Mouse (Mus musculus) v-Abl transformed pro-B cells (cell line): ENCODE data around the gene Entpd2.

Experiments used
- in situ Hi-C, 2 experiments: fragments of 400-800 bp; cut with MboI; formaldehyde crosslinking; loops; one replicate each; pipeline ENCODE4 v1.15.1; 2025; ENCODE audit not compliant: unreplicated experiment in 2 of 2

Gene Entpd2

DNA sequence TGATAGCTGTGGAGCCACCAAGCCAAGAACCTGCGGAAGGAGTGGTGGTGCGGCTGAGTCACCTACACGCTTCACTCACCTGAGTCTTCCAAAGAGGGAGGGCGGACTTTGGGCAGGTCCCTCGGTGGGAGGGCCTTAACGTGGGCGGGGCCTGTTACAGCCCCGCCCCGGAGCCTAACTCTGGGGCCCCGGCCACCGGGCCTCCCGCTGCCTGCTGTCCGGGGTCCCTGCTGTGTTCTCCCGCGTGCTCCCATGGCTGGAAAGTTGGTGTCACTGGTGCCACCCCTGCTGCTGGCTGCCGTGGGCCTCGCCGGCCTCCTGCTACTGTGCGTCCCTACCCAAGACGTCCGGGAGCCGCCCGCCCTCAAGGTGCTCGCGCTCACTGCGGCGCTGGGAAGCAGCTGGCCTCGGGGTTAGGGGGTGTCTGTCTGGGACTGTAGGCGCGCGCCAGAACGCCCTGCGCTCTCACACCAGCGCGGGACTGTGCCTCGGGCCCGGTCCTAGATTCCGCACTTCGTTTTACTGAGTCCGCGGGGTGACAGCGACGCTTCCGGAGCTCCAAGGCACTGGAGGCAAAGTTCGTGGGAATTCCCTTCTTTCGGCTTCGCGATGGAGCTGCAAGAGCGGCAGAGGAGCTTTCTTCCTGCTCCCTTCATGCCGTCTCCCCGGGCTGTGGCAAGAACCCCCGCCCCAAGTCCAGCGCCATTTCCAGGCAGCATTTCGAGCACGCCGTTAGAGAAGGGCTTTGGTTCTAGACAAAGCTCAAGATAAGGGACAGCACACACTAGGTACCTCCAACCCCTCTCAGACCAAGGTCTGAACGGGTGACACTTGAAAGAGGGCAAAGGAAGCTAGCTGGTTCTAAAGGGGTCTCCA is at the start of gene Entpd2:
TSS of gene Entpd2 (plus strand) at position 154 of the 876 bp plus-strand sequence.
- in situ Hi-C loops: no loop called here

DNA sequence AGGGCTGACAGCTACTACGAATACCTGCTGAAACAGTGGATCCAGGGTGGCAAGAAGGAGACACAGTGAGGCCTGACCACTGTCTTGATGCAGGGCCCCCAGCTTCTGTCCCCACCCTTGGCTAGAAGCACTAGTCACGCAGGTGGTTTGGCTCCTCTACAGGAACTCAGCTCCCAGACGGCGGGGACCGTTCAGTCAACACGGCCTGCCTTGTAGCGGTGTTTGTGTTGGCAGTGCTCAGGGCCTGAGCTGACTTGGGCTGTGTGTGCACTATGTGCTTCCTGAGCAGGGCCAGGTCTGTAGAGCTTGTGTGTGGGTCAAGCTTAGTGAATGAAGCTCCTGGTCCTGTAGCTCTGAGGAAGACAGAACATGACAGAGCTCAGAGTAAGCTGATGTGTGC is 47.5 kb upstream of the Entpd2 start:
- in situ Hi-C loops: no loop called here

DNA sequence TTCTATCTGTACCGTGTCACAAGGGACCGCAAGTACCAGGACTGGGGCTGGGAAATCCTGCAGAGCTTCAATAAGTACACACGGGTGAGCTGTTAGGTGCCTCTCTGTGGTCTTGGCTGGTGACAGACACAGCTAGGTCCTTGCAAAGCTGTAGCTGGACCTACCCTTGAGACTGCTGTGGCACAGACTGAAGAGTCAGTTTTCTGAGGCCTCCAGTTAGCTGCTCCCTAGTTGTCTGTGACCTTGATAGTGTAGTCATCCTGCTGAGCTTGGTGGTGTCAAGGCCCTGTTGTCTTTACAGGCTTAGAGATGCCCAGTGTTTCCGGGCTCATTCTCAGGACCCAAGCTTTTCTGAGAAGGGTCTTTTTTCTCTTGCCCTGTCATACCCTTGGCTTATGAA is 46.2 kb upstream of the Entpd2 start:
- in situ Hi-C loops: no loop called here

DNA sequence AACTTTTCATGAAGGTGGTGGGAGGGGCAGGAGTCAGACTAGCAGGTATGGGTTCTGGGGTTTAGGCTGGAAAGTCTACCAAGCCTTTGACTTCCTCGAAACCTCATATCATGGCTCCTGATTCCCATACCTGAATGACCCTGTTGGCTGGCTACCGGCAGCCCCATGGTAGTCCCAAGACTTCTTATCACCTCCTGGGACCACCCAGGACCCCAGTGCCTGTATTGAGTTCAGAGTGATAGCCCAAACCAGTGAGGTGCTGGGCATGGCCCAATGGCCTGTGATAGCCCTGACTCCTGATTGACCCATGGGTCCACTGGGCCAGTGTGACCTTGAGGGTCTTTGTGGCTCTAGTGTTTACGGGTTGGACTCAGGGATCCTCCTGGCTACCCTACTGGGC is 45.0 kb upstream of the Entpd2 start:
- in situ Hi-C loops: no loop called here

DNA sequence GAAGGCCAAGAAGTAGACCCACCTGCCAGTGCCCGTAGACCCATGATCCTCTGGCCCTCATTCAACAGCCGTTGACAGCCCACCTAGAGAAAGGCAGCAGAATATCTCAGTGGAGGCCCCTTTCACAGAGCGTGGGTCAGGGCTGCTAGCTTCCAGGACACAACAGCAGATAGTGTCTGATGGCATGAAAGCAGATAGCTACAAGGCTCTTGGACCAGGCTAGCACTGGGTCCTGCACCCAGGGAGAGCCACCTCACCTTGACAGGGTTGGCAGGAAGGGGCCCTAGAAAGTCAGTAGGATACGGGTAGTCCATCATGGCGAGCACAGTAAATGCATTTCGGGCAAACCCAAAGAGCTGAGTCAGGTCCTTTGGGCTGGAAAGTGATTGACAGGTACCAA is 41.5 kb upstream of the Entpd2 start:
- in situ Hi-C loops: no loop called here

DNA sequence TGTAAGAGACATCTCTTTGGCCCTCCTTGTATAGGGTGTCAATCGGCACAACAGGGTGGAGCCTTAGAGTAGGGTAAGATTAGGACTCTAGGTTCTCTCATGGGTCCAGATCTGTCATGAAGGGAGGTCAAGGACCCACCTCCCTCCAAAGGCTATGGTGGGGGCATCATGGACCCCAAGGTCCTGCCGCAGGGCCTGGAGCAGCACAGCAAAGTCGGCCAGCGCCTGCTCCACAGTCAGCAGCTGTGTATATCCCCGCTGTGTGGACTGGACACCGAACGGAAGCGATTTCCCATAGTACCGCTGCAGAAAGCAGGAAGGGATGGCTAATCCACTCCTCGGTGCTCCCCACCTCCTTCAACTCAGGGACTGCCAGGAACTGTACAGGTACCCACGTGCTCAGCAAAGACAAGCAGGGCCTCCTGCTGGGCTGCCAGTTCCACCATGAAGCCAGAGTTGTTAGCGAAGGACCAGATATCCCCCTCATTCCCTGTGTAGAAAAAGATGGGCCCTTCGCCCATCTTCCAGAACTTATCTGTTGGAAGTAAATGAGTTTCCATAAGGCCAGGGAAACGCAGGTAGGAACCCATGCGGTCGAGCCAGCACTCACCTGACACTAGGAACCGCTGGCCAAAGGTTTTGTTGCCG is 40.1 kb upstream of the Entpd2 start:
- in situ Hi-C loops: no loop called here

DNA sequence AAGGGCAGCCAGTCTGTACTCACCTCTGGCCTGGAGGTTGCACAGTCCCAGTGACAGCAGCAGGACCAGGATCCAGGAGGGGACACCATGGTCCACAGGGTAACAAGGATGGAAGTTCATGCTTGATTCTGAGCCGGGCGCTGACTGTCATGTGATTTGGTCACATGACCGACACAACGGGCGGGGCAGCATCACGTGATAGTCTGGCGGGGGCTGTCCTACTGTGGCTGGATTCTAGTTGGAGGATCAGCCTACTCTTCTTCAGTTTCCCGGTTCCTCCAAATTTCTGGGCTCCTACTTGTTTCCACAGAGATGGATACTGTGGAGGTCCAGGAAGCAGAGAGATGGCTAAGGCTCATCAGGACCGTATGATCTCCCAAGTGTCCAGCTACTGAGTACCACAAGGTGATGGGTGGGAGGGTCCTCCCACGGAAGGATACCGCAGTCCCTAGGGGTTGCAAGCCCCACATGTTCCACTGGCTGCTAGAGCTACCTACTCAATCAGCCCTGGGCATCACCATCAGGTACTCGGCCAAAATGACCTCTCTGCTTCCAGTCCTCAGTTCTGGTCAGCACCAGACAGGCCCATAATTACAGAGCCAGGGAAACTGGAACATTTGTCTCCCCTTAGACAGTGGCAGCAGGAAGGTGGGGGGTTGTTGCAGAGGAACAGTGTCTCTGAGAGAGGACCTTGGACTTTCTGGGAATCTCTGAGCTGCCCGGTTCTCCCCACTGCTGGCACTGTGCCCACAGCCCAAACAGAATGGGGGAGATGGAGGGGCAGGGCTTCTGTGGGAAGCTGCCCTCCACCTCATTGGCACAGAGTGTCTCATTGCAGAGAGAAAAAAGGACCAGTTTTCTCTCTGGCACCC is 39.2 kb upstream of the Entpd2 start, which contains the start of gene Dpp7:
TSS of gene Dpp7 (minus strand) at position 152 of the 872 bp plus-strand sequence.
- in situ Hi-C loops: no loop called here

DNA sequence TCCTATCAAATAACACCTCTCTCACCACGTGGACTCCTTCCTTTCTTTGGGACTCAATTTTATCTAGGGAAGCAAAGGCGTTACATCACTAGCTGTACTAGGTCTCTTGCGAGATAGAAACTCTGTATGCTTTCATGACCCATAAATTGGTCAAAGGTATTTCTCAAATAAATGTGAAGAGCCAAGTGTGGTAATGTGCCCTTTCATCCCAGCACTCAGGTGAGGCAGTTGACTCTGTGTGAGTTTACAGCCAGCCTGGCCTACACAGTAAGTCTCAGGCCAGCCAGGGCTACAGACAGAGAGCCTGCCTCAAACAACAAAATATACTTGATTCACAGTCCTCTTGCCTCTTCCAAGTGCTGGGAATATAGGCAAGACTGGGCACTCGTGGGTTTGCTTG is 35.8 kb upstream of the Entpd2 start:
- in situ Hi-C loops: no loop called here

DNA sequence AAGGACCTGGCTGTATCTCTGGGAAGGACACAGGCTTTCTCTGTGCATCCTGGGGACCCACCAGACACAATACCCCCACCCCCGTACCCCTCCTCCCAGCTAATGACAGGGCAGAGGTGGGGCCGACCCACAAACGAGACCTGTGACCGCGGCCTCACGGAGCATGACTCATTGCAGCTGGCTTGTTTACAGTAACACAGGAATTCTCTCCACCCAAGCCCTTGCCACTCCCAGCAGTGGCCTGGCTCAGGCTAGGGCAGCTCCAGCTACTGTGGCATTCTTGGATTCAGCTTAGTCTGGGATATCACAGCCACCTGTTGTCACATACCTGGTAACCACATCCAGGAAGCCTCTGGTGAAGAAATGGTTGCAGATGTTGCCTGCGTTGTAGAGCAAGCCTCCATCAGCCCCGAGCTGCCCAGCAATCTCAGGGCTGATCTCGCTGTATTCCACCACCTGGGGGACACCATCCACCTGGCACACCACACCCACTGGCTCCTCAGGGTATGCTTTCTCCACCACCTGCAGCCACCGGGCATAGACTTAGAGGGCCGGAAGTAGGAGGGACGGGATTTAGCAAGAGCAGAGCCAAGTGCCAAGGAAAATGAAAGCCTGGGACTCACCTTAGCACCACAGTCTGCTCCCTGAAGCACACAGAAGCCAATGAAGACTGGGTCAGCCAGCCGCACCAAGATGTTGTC is 32.0 kb upstream of the Entpd2 start:
- in situ Hi-C loops: no loop called here

DNA sequence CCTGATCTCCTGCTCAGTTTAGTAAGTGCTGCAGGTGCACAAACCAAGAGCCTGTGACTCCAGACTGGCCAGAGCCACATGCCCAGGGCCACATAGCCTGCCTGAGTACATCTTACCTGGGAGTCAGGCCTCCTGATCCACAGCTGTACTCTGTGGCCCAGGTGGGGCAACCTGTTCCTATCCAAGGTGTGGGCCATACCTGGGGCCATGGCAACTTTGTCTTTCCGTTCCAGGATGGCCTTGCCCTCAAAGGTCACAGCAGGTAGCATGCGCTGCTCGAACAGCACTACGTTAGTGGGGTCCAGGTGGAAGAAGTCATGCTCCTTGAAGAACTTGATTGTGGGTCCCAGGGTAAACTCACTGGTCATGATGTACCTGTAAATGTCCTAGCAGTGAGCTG is 31.4 kb upstream of the Entpd2 start:
- in situ Hi-C loops: no loop called here

DNA sequence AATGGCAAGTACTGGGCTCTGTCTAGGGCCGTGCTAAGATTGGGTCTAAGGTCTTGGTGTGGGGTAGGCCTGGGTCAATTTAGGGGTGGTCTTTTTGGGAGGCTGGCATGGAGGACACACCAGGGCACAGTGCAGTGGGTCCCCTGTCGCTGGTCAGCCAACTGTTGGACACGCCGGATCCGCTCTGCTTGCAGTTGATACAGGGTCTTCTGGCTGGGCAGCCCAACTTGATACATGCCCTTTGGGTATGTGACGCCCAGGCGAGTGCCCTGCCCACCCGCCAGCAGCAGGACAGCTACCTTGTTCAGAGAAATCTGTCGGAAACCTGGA is 30.9 kb upstream of the Entpd2 start:
- in situ Hi-C loops: loop anchor here in 1 of 2 experiments (5.0 kb wide), 1 partner anchor 32 kb away; the partner anchor contains the start of gene Man1b1

DNA sequence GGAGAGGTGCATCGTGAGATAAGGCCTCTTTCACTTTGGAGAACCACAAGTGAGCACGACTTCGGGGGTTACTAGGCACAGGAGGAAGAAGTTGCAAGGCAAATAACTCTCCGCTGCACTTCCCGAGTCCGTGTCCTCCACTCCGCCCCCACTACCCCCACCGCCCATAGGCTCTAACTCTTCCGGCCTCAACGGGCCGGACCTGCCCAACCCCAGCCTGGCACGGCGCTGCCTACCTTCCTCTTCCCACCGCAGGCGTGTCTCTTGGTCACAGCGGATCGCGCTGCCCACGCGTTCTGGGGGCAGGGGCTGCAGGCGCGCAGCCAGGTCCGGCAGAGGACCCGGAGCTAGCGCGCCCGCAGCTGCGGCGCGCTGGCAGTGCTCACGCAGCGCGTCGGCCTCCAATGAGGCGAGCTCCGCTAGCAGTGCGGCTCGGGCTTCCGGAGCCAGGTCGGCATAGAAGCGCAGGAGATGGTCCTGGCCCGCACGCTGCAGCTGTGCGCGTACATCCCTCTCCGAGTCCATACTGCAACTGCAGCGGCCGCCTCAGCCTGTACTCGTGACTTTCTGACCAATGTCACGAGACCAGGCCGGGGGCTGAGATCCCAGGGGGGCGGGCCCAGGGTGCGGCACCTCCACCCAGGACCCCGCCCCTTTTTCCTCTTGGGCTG is 30.4 kb upstream of the Entpd2 start, which contains the start of gene Uap1l1:
TSS of gene Uap1l1 (minus strand) at position 592 of the 671 bp plus-strand sequence.
- in situ Hi-C loops: loop anchor here in 1 of 2 experiments (5.0 kb wide), 1 partner anchor 33 kb away; the partner anchor contains the start of gene Man1b1

DNA sequence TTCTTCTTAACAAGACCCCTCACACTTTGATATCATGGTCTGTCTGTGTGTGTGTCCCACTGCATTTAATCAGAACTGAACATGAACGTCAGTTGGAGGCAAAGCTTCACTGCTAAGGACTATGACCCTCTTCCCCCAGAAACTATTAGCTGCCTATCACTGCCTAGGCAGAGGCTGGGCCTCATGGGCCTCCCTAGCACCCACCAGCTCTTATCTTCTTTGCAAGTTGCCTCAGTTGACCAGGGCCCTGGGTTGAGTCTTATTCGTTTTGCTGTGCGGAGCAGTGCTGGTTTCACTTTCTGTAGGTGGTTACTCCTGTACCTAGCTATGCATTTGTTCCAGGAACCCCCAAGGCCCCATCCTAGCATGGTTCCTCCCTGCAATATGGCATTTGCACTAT is 25.7 kb upstream of the Entpd2 start:
- in situ Hi-C loops: loop anchor here in 1 of 2 experiments (5.0 kb wide), 1 partner anchor 38 kb away; the partner anchor contains the start of gene Man1b1

DNA sequence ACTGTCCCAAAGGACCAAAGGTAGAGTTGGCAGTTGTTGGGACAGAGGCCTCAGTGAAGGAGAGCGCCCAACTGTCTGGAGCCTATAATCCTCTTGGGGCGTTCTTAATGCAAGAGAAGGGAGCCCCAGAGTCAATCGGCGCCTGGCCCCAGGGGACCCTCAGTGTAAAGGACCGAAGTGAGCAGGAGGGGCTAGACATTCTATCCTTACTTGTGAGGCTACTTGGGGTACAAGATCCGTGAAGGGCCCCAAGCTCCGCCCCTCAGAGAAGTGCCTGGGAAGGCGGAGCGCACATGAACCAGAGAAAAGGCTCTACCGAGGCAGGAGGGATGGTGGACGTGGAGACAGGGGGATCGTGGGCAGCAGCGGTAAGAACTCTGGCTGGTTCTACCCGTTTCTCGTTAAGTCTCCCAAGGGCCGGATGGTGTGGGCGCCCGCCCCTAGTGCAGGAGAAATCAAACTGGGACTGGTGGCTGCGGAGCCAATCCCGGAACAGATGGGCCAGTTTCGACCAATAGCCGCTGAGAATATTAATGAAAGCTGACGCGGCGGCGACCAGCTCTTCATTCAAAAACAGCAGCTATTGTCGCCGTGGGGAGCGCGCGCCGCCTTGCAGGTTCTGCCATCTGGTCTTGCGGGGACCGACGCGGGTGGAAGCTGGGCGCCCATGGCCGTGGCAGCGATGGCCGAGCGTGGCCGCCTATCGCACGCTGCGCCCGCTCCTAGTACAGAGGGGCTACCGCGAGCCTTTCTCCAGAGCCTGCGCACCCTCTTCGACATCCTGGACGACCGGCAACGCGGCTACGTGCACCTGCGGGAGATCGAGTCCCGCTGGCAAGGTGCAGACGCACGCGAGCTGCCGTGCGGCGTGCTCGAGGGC is 23.7 kb upstream of the Entpd2 start, which contains the start of gene Sapcd2:
TSS of gene Sapcd2 (plus strand) at position 558 of the 880 bp plus-strand sequence.
- in situ Hi-C loops: no loop called here

DNA sequence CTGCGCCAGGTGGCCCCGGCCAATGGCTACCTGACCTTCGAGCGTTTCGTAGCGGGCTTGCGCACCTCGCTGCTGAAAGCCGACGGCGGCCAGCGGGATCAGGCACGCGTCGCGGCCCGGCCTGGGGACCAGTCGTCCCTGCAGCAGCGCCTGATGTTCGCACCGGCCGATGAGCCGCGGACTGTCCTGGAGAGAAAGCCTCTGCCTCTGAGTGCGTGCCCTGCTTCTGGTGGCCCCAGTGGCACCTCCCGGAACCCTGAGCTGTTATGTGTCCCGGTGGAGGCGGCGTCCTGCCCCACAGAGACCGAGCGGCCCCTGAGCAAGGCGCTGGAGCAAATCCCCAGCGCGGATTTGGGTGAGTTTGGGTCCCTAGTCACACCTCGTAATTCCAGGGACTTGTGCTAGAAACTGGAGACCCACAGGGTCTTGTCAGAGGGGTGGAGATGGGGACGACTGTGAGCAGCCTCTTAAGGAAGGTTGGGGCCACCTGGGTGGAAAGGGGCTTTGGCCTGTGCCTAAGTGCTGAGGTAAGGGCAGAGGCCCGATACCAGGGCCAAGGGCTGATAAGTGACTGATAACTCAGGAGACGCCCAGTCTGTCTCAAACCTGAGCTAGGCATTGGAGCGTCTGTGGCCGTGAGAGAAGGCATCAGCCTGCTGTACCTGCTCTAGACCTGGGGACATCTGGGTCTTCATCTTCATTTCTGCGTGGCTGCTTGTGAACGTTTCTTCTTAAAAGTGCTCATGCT is 22.9 kb upstream of the Entpd2 start:
- in situ Hi-C loops: no loop called here

DNA sequence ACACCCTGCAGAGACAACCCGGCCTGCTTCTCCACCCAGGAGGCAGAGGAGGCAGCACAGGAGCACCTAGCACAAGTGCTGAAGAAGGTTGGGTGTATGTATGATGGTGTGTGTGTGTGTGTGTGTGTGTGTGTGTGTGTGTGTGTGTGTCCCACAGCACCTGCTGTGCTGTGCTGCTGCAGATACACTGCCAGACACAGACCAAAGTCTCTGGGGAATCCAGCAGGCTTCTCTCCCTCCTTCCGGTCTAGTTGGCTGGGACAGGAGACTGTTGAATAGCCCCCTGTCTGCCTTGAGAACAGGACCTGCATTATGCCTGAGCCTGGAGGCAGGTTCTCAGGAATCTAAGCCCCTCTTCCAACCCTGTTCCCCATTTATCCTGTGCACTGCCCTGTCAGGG is 22.2 kb upstream of the Entpd2 start:
- in situ Hi-C loops: no loop called here

DNA sequence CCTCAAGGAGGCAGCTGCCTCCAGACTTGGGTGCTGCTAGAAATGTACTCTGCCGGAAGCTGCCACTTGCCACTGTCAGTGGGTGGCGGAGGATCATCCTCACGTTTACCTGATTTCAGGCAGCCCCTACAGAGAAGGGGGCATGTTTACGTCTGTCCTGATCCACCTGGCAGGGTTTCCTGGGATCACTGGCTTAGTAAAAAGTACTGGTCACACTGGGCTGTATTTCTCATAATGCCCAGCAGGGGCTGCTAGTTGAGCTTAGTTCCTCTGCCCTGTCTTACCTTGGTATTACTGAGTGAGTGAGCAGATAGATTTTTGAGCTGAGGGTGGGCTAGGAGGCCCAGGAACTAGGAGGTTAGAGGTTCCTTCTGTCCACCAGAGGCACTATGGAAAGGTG is 19.1 kb upstream of the Entpd2 start:
- in situ Hi-C loops: no loop called here

DNA sequence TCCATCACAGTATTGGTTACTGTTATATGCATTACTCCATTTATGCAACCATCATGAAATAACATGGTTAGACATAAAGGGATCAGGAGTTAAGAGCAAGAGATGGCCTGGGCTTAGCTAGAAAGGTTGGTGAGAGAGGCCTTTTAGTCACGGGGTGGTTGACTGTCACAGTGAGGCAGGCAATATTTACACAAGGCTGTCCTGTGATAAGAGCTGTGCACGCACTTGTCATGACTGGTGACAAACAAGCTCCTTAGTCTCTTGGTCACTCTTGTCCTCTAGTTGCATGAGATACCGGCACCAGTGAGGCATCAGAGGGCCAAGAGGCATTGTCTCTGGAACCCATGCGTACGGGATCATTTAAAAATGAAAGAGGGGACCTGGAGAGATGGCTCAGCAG is 11.2 kb upstream of the Entpd2 start:
- in situ Hi-C loops: no loop called here
